Mouse (Mus musculus) mature B cell (primary cell): ENCODE data around the gene Setd2.

Source experiments
- in situ Hi-C: fragments of 300-500 bp; cut with MboI; formaldehyde crosslinking; loops from 2 replicates; pipeline ENCODE4 v1.14.3; 2019

The Setd2 gene

DNA sequence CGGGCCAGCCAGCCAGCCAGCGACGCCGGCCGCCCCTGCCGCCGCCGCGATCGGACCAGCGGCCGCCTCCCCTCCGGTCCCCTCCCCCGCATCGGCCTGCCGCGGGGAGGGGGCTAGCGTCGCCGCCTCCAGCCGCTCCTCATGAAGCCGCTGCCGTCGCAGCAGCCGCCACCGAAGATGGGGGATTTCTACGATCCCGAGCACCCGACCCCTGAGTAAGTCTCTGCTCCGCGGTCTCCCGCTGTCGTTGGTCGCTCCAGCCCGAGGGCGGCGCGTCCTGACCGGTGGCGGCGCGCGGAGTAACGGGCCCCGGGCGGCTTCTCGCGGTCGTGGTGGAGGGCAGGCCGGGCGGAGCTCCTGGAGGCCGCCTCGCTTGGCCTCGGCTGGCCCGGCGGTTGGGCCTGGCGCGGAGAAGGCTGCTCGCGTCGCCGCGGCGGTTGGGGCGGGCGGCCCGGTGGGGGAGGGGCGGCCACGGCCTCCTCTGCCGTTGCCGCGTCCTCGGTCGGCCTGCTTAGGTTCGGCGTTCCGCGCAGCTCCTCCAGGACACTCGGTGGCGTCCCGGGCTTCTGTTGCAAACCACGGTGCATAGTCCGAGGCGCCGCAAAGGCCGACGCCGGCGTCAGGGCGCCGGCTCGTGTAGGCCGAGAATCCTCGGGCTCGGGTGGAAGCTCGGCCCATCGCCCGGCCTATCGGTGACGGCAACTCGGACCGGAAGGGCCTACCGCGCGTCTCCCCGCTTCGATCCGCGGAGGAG, at the start of gene Setd2:
Gene Setd2, plus strand, starts transcription at position 60 of the 754 bp plus-strand sequence.
- in situ Hi-C loops, result no loop called here

- in situ Hi-C loops, result no loop called here
Observed at GRCm38 (mm10) chr9:110488841-110489240, 43.6 kb upstream of the Setd2 start.

GRCm38 (mm10) chr9:110490913-110491312, 41.5 kb upstream of the Setd2 start:
- in situ Hi-C loops, result no loop called here

DNA sequence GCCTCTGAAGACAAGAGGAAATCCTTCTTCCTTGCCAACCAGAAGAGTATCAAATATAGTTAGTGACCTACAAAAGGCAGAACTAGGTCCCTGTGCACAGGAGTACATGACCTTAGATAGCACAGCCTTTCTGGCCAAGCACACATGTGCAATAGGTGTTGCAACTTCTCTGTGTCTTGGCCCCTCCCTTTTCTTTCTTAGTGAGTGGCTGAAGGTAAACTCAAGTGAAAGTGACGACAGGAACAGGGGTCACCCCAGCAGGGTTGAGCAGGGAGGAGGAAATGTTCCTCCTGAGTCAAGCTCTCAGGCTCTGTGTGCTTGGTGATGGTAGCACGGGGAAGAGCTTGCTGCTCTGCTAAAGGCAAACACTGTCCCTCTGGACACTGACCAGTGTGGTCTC, 6.7 kb upstream of the Setd2 start:
- in situ Hi-C loops, result no loop called here

GRCm38 (mm10) chr9:110529002-110529737, 3.2 kb upstream of the Setd2 start:
- in situ Hi-C loops, result no loop called here

GRCm38 (mm10) chr9:110530650-110531049, 1.7 kb upstream of the Setd2 start:
- in situ Hi-C loops, result no loop called here

DNA sequence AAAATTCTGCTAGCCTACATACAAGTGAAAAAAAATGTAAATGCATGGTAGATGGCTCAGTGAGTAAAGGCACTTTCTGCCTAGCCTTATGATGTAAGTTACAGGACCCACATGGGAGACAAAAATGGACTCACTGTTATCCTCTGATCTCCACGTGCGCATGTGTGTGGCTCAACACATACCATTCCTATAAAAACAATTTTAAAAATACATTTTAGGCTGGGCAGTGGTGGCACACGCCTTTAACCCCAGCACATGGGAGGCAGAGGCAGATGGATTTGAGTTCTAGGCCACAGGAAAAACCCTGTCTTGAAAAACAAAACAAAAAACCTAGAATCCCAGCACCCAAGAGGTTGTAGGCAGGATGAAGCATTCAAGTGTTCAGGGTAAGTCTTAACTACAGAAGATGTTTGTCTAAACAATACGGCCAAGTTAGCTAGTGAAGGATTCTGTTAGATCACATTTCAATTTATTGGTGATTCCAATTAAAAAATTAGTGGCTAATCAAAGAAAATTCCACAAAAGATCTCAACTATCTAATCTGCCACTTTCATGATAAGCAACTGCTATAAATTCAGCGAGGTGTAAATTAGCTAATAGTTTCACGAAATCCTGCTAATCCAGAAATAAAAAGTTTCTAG, 1.1 kb upstream of the Setd2 start:
- in situ Hi-C loops, result no loop called here

DNA sequence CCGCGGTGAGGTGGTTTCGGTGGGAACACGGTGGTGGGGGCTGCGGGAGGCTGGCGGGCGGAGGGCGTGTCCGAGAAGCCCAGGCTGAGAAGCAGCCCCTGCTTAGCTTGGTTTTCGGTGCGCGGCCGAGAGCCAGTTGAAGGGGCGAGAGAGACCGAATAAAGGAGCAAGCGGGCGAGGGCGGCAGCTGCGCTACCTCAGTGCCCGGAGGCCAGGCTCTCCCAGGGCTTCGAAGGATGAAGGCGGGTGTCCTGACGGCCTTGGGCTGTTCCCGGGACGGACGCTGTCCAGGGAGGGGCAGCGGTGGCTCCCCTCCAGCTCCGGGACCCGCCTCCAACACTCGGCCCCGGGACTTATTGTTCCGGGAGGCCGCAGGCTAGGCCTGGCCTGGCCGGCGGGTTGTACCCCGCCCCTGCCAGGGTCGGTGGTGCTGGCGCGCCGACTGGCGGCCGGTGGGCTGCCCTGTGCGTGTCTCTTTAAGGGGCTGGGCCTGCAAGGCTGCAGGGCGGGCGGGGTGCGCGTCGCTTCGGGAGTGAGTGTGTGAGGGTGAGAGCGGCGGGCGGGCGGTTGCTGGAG, 395 bp upstream of the Setd2 start:
- in situ Hi-C loops, result no loop called here

GRCm38 (mm10) chr9:110533645-110534044, 1.2 kb downstream of the Setd2 start:
- in situ Hi-C loops, result no loop called here

GRCm38 (mm10) chr9:110535114-110535513, 2.7 kb downstream of the Setd2 start:
- in situ Hi-C loops, result no loop called here

DNA sequence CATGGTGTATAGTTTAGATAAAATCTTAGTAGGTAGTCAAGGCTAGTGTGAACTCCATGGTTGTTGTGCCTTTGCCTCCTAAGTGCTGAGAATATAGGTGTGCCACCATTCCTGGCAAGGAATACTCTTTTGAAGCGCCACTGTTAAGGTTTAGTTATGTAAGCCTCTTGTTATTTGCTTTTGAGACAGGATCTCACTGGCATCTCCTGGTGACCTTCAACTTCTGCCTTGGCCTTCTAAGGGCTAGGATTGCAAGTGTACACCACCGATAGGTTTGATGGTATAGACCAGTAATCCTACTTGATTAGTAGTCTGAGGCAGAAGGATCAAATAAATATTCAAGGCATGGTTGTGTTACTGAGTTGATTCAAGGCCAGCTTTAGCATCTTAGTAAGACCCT, 4.2 kb downstream of the Setd2 start:
- in situ Hi-C loops, result no loop called here

DNA sequence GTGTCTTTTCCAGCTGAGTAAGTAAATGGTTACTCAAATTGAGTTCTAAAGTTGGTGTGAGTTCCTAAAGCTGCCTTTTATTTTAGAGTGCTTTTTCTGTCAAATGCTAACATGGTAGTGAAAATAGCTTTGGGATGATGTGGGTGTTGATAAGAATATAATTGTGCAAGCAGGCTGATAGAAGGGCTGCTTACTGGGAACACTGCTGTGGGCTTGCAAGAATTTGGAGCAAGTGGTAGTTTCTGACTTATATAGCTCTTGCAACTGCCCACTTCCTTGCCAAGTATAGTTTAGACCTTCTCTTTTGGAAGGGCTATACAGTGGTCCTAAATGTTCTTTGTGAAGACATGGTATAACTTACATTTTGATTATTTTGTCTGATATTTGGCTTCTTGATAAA, 6.1 kb downstream of the Setd2 start:
- in situ Hi-C loops, result no loop called here

DNA sequence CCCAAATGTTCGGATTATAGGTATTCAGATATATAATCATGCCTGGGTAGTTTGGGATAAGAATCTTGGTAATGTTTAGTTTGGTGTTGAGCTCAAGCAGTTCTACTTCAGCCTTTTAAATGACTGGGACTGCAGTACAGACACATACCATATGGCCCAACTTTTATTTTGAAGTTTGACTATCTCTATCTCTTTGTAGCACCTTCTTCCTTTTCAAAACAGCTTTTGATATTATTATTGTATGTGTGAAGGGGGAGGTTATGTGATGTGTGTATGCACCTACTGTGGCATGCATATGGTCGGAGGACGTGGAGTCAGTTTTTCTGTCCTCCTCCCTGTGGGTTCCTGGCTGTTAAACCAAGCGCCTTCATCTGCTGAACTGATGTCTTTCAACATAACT, 9.6 kb downstream of the Setd2 start:
- in situ Hi-C loops, result no loop called here

GRCm38 (mm10) chr9:110548261-110548660, 15.9 kb downstream of the Setd2 start:
- in situ Hi-C loops, result no loop called here

GRCm38 (mm10) chr9:110568309-110568708, 35.9 kb downstream of the Setd2 start:
- in situ Hi-C loops, result no loop called here

DNA sequence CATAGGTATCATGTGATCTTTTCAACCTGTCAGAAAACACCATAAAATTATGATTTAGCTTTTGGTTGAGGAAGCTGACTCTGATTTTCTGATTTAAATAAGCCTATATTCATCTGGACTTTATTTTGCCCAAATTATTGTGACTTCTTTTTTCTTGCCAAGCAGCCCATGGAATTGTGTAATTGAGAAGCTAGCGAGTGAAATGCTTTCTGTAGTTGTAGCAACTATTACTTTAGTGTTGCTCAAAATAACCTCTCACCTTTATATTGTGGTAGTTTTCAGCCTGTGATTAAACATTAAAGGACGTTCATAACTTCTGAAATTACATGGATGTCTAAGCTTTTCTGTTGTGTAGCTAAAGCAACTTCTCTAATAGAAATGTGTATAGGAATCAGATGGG, 49.8 kb downstream of the Setd2 start:
- in situ Hi-C loops, result no loop called here

- in situ Hi-C loops, result no loop called here
Observed at GRCm38 (mm10) chr9:110583521-110583920, 51.1 kb downstream of the Setd2 start.

- in situ Hi-C loops, result no loop called here
Observed at GRCm38 (mm10) chr9:110611471-110611870, 79.1 kb downstream of the Setd2 start.

- in situ Hi-C loops, result no loop called here
Observed at GRCm38 (mm10) chr9:110617081-110617480, 84.7 kb downstream of the Setd2 start.

DNA sequence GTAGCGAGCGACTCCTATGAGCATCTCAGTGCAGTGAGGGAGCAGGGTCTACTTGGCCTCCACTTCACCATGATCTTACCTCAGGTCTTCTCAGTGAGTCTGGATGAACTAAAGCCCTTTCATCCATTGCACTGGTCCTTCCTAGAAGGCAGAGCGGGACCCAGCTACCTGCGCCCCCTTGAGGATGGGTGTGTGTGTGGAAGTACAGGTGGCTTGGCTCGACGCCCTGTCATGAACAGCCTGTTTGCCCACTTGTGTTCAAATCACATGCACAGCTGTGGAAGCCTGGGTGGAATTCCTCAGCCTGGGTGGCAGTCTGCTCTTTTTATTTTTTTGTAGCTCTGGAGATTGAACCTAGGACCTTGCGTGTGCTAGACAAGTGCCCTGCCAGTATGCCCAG, 87.8 kb downstream of the Setd2 start:
- in situ Hi-C loops, result no loop called here

DNA sequence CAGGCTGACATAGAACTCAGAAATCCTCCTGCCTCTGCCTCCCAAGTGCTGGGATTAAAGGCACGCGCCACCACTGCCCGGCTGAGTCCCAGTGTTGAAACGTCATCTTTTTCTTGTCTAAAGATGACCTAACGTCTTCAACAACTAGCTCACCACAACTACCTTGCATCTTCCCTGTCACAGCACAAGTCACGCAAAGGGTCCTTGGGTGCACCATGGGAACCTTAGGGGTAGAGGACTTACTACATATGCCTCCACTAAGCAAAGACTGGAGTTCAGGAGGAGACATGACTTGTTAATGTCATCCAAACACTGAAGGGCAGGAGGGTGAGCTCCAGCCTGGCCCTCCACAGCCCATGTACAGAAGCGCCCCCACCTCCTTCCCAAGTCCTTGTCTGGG, 88.3 kb downstream of the Setd2 start:
- in situ Hi-C loops, result no loop called here

DNA sequence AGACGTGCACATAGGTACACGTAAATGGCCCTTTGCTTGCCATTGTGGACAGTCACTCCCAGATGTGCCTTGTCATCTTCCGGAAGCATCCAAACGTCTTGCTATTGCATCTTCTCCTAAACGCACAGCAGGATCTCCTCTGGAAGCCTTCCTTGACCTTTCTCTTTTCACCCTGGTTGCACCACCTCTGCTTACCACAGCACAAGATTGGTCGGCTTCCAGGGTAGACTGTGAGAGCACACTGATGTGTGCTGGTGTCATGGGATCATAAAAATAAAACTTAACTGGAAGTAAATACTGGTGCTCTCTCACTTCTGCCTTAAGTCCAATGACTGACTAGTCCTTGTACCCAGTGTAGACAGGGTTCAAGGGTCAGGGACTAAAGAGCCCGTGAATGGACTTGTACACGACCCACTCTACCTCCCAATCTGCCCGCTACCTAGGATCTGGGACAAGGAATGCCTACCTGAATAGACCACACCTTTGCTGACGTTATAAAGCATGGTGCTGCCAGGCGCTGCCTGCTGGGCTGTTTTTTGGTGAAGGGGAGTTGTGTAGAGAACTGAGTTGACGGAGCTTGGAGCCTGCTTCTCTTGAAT, 90.3 kb downstream of the Setd2 start:
- in situ Hi-C loops, result no loop called here
